Mouse (Mus musculus) C2C12 (cell line): ENCODE results near the gene Cpne4. TPM values are rescaled to one million over a fixed set of nuclear protein-coding genes. Genes with fewer than 3 reads are reported as not detected.

Experiments used
- H3K27me3 ChIP-seq: one replicate; pipeline ENCODE4 v1.6.1; 2011; ENCODE audit not compliant: control insufficient read depth, insufficient read depth, insufficient read length
- H3K36me3 ChIP-seq: one replicate; pipeline ENCODE4 v1.6.1; 2011; ENCODE audit not compliant: control insufficient read depth, insufficient read depth
- H3K4me3 ChIP-seq: one replicate; pipeline ENCODE4 v1.5.1; 2011; ENCODE audit warnings: mild to moderate bottlenecking, control low read depth; ENCODE audit not compliant: poor library complexity, insufficient read depth, severe bottlenecking
- H3K79me2 ChIP-seq: one replicate; pipeline ENCODE4 v1.6.1; 2011; ENCODE audit not compliant: control insufficient read depth, insufficient read depth
- H3K79me3 ChIP-seq: one replicate; pipeline ENCODE4 v1.6.1; 2011; ENCODE audit warnings: low read depth, control low read depth
- H3ac ChIP-seq: one replicate; pipeline ENCODE3; 2011; ENCODE audit warnings: low read depth; ENCODE audit not compliant: control insufficient read depth, insufficient read length
- CEBPB ChIP-seq: IDR thresholded peaks from one replicate; pipeline ENCODE4 v1.6.1; 2011; ENCODE audit warnings: low read depth, mild to moderate bottlenecking, control low read depth, moderate library complexity
- CTCF ChIP-seq: IDR thresholded peaks from one replicate; pipeline ENCODE4 v1.5.1; 2011; ENCODE audit not compliant: control insufficient read depth, insufficient read depth, insufficient read length
- FOSL1 ChIP-seq: IDR thresholded peaks from one replicate; pipeline ENCODE4 v1.8.0; 2011; ENCODE audit warnings: mild to moderate bottlenecking, low read length; ENCODE audit not compliant: poor library complexity, insufficient read depth, severe bottlenecking
- MAX ChIP-seq: IDR thresholded peaks from one replicate; pipeline ENCODE4 v1.6.1; 2011; ENCODE audit warnings: mild to moderate bottlenecking, control low read depth
- MYOD1 ChIP-seq: IDR thresholded peaks from one replicate; pipeline ENCODE4 v1.6.1; 2011; ENCODE audit warnings: low read depth; ENCODE audit not compliant: control insufficient read depth, insufficient read length
- MYOG ChIP-seq: IDR thresholded peaks from one replicate; pipeline ENCODE4 v1.6.1; 2011; ENCODE audit not compliant: control insufficient read depth, insufficient read length; ENCODE audit errors: extremely low read depth
- USF1 ChIP-seq: IDR thresholded peaks from one replicate; pipeline ENCODE4 v1.6.1; 2011; ENCODE audit warnings: low read depth, mild to moderate bottlenecking, control low read depth, moderate library complexity
- polyA plus RNA-seq: library from polyadenylated mRNA; unstranded; fragments of >200 nt; fragmentation: generic; extraction: Trizol; gene quantifications from one replicate; pipeline ENCODE4 v1.2.1, GENCODE M21; 2012; ENCODE audit warnings: missing spikeins

The Cpne4 gene
- polyA plus RNA-seq, 1 experiment, result not detected

DNA sequence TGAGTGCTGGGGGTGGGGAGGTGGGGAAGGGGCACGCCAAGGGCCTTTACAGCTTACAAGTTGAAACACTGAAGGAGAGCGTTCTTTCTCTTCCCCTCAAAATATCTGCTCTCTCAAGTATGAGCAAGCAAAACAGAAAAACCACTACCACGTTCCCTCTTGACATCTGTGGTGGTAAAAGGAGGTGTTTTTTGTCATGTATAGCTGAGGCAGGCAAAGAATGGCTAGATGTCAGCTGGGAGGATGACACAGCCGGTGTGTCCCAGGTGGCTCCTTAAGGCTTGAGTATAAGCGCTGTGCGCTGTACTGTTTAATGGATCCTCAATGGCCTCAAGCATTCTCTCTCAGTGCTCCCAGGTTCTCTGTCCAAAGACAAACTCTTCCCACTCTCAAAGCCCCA, 331.5 kb downstream of the Cpne4 start:
- Histone ChIP-seq H3K79me2 (no peaks in the 10 kb centered on the region), H3K36me3 (no peaks in the 10 kb centered on the region), H3K27me3 (no peaks in the 10 kb centered on the region), H3K79me3 (no peaks in the 10 kb centered on the region), H3ac (no peak overlapping the region), H3K4me3 (no peak overlapping the region)
- TF ChIP-seq MYOD1, result no peak
- TF ChIP-seq MYOG, result no peak
- TF ChIP-seq CTCF, result no peak
- no peak for TF ChIP-seq CEBPB
- no peak for TF ChIP-seq FOSL1
- TF ChIP-seq USF1, result no peak
- no peak for TF ChIP-seq MAX

GRCm38 (mm10) chr9:104890517-104890916, 343.4 kb downstream of the Cpne4 start:
- Histone ChIP-seq H3K27me3 (no peaks in the 10 kb centered on the region), H3K79me2 (no peaks in the 10 kb centered on the region), H3K36me3 (no peaks in the 10 kb centered on the region), H3ac (no peak overlapping the region), H3K4me3 (no peak overlapping the region), H3K79me3 (no peaks in the 10 kb centered on the region)
- TF ChIP-seq CTCF (no peak), MAX (no peak), USF1 (no peak), FOSL1 (no peak), MYOG (no peak)

- Histone ChIP-seq H3K27me3 (no peaks in the 10 kb centered on the region), H3K36me3 (no peaks in the 10 kb centered on the region), H3K79me2 (no peaks in the 10 kb centered on the region), H3ac (no peak overlapping the region), H3K79me3 (no peaks in the 10 kb centered on the region), H3K4me3 (no peak overlapping the region)
- TF ChIP-seq CEBPB (no peak), MYOD1 (no peak), MAX (no peak), FOSL1 (no peak), MYOG (no peak), CTCF (no peak), USF1 (no peak)
These were observed 348.3 kb downstream of the Cpne4 start for GRCm38 (mm10) chr9:104895360-104895759.

DNA sequence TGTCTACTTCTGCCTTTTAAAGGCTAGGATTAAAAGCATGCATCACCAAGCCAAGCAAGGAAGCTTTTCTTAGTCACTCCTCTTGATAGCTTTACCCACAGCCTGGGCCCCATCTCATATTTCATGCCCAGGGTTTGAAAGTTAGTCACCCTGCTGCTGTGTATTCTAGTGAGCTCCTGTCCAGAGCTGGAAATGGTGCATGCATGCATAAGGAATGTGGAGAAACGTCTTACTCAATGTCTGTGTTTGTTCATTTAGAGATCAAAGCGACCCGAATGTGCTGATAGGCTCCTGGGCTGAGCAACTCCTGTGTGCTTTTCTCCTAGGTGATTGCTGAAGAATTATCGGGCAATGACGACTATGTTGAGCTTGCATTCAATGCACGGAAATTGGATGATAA, 354.0 kb downstream of the Cpne4 start:
- no peaks in the 10 kb centered on the region for H3K36me3 ChIP-seq
- H3K27me3 ChIP-seq, result no peaks in the 10 kb centered on the region
- TF ChIP-seq FOSL1 (no peak), MYOD1 (no peak), USF1 (no peak), CTCF (no peak), MYOG (no peak), CEBPB (no peak), MAX (no peak)
- no peak overlapping the region for H3ac ChIP-seq
- no peaks in the 10 kb centered on the region for H3K79me3 ChIP-seq
- H3K4me3 ChIP-seq, result no peak overlapping the region
- no peaks in the 10 kb centered on the region for H3K79me2 ChIP-seq

DNA sequence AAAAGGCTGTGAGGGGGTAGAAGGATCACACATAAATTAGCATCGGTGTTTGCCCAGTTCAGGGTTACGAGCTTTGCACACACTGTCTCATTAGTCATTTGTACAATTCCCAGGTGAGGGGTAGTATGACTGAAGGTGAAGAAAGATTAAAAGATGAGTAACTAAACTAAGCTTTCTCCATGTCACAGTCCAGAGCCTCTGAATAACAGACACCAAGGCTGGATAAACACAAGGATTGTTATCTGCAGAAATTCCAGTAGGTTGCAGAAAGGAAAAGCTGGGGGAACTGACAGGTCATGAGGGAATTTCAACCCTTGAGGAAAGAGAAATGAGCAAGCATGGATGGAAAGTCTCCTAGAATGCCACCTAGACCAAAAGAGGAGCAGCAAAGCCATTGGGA, 354.7 kb downstream of the Cpne4 start:
- no peaks in the 10 kb centered on the region for H3K36me3 ChIP-seq
- TF ChIP-seq USF1 (no peak), CTCF (no peak), FOSL1 (no peak), CEBPB (no peak), MAX (no peak), MYOG (no peak), MYOD1 (no peak)
- H3ac ChIP-seq, result no peak overlapping the region
- no peak overlapping the region for H3K4me3 ChIP-seq
- no peaks in the 10 kb centered on the region for H3K79me3 ChIP-seq
- no peaks in the 10 kb centered on the region for H3K79me2 ChIP-seq
- H3K27me3 ChIP-seq, result no peaks in the 10 kb centered on the region

DNA sequence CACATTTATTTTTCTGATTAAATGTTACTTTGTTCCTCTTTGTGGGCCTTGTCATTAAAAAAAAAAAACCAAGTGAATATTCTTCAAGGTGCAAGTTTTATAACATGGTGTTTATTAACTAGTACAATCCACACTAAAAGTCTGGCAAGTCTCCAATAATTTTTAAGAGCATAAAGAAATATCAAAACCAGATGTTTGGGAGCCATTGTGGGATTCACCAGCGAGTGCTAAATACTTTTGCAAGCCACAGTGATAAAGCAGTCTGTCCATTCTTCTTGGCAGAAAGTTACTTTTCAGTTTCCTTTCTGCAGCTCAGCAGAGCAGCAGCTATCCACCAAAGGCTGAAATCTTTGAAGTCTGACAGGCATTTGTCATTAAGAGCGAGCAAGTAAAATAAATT, 365.6 kb downstream of the Cpne4 start:
- no peak overlapping the region for H3ac ChIP-seq
- H3K27me3 ChIP-seq, result no peaks in the 10 kb centered on the region
- H3K4me3 ChIP-seq, result no peak overlapping the region
- no peaks in the 10 kb centered on the region for H3K79me2 ChIP-seq
- TF ChIP-seq CTCF, result no peak
- no peak for TF ChIP-seq MAX
- TF ChIP-seq USF1, result no peak
- TF ChIP-seq MYOD1, result no peak
- TF ChIP-seq MYOG, result no peak
- no peak for TF ChIP-seq FOSL1
- no peak for TF ChIP-seq CEBPB
- no peaks in the 10 kb centered on the region for H3K36me3 ChIP-seq
- no peaks in the 10 kb centered on the region for H3K79me3 ChIP-seq
